Mouse (Mus musculus) adrenal gland, postnatal 14 days (tissue): ENCODE results near the gene 4933415A04Rik. TPM values are rescaled to one million over a fixed set of nuclear protein-coding genes. Genes with fewer than 3 reads are reported as not detected.

Experiments
- DNase-seq: peaks from one replicate; pipeline ENCODE4 v3.0.0; 2021; ENCODE audit warnings: mixed read lengths
- total RNA-seq: library from RNA; stranded (reverse); gene quantifications from 2 replicates; pipeline ENCODE4 v1.2.3, GENCODE M21; 2021

The 4933415A04Rik gene
- total RNA-seq, 1 experiment from 2014 or later, result 1.7 TPM

- no peak for DNase-seq
Observed at GRCm38 (mm10) chr11:43575061-43575375, 11.8 kb upstream of the 4933415A04Rik start.

DNA sequence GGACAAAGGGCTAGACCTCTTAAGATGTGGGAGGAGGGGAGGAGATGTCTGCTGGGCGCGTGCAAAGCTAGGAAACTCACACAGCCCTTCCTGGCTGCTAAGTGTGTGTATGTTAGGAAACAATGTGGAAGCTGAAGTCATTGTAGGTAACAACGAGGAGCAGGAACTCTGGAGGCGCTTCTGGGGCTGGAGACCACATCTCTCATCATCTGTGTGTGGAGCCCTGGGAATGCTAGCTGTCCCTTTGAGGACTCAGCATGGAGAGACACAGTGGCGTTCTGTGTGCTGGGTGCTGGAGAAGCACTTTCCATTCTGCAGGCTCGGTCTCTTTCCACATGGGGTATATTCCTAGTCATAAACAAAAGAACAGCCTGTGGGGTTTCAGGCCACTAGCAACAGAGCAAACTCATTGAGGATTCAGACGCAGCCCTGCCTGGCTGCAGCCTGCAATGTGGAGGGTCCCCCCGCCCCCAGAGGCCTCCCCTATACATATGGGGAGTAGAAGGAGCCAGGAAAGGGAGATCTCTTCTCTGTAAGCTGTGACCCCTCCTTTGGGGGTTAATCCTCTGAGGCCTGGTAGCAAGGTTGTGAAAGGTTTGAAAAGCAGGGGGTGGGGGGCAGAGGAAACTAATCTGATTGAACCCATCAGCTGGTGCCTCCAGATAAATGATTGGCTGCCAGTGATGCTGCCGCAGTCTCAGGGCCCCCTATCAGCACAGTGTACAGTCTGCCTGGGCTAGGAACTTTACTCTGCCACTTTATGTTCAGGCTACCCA lies 11.3 kb upstream of the 4933415A04Rik start:
- DNase-seq, result no peak

- DNase-seq, result peak; percentile 18
Observed at GRCm38 (mm10) chr11:43577713-43578478, 8.9 kb upstream of the 4933415A04Rik start.

DNA sequence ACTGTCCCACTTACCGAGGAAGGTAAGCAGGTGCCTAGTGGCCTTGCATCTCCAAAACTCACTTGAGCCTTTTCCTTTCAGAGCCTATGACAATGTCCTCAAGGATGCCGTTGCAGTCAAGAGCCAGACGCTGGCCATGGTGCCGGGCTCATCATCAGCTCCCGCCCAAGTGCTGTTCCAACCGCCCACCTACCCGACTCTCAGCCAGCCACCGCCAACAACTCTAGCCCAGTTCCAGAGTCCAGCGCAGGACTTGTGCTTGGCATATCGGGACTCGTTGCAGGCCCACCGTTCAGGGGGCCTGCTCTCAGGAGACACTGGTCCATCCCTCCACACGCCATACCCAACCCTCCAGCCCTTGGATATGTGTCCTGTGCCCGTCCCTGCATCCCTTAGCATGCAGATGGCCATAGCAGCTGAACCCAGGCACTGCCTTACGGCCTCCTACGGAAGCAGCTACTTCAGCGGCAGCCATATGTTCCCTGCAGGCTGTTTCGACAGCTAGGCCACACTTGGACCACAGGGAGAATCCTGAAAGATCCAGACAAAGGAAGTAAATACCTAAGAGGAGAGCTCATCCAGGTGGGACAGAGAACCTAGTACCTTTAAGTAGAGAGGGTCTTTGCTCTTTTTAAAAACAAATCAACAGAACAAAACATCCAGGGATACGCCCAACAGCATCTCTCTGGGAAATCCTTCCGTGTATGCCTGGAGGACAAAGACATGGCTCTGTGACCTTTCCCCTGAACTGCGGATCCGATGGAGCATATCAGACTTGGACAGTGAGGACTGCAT lies 1.4 kb upstream of the 4933415A04Rik start:
- no peak for DNase-seq

GRCm38 (mm10) chr11:43589530-43590072 lies 2.8 kb downstream of the 4933415A04Rik start:
- DNase-seq, result no peak

GRCm38 (mm10) chr11:43601440-43601839 lies 14.6 kb downstream of the 4933415A04Rik start, which contains the start of gene Fabp6:
Fabp6 (minus strand) TSS chr11:43601540.
- no peak for DNase-seq

DNA sequence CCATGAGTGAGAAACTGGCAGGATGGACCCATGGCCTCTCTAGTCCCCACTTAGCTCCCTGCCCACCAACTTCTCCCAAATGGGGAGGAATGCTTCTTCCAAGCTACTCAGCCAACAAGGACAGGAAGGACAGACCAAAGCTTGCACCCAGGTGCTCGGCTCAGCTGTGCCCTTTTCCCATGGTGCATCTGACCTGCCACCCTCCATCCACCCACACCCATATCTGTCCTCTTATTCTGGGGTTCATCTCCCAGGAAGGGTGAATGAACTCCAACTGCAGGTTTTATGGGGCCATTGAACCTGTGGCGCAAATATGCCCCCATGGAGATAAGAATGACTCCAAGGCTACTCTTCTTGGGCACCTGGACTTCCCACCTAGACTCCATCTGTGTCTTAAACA lies 17.4 kb downstream of the 4933415A04Rik start:
- no peak for DNase-seq

GRCm38 (mm10) chr11:43604891-43605290 lies 18.1 kb downstream of the 4933415A04Rik start:
- no peak for DNase-seq

GRCm38 (mm10) chr11:43605859-43606258 lies 19.0 kb downstream of the 4933415A04Rik start:
- no peak for DNase-seq

GRCm38 (mm10) chr11:43608440-43608839 lies 21.6 kb downstream of the 4933415A04Rik start:
- DNase-seq, result no peak

GRCm38 (mm10) chr11:43610006-43610661 lies 23.3 kb downstream of the 4933415A04Rik start:
- peak; percentile 33 for DNase-seq

- DNase-seq, result no peak
Observed at GRCm38 (mm10) chr11:43610662-43611033, 23.8 kb downstream of the 4933415A04Rik start.

- peak; percentile 90 for DNase-seq
Observed at GRCm38 (mm10) chr11:43612834-43613488, 26.1 kb downstream of the 4933415A04Rik start.

- DNase-seq, result peak; percentile 19
Observed at GRCm38 (mm10) chr11:43617924-43618323, 31.1 kb downstream of the 4933415A04Rik start.

DNA sequence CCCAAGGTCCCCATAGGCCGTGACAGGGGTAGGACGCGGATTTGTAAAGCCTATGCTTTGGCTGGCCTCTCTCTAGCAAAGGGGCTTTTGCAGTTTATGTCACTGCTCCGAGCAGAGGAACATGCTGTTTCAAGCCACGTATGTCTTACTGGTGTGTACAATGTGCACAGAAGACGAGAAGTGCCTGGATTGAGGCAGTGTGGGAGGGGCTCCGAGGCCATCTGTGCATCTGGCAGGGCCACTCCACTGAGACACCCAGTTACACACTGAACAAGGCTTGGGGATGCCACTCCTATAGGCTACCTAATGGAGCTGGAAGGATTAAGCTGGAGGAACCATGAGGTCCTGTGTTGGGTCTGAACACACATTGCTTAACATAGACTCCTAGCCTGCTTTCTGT lies 31.6 kb downstream of the 4933415A04Rik start:
- DNase-seq, result no peak

DNA sequence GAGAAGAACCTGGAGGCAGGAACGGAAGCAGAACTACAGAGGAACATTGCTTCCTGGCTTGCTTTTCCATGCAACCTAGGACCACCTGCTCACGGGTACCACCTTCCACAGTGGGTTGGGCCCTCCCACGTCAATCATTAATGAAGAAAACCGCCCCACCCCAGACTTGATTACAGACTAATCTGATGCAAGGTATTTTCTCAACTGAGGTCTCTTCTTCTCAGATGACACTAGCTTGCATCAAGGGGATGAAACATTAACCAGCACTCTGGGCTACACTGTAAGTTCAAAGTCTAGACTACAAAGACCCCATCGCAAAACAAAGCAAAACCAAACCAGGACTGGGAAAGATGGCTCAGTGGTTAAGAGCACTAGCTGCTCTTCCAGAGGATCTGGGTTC lies 34.9 kb downstream of the 4933415A04Rik start:
- DNase-seq, result no peak

DNA sequence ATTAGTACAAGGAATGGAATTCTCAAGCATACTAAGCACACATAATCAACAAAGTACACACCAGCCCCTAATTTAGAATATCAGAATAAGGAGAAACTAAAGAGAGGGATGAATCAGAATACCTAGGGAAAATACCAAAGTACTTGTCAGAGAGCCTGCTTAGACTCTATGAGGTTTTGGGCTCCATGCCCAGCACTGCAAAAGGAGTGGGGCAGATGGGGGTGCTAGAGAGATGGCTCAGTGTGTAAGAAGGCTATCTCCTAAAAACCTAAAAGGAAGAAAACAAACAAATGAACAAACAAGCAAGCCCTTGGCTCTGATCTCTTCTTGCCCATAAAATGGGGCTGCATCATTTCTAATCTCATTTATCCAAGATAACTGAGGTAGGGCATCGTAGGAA lies 37.5 kb downstream of the 4933415A04Rik start:
- DNase-seq, result no peak

DNA sequence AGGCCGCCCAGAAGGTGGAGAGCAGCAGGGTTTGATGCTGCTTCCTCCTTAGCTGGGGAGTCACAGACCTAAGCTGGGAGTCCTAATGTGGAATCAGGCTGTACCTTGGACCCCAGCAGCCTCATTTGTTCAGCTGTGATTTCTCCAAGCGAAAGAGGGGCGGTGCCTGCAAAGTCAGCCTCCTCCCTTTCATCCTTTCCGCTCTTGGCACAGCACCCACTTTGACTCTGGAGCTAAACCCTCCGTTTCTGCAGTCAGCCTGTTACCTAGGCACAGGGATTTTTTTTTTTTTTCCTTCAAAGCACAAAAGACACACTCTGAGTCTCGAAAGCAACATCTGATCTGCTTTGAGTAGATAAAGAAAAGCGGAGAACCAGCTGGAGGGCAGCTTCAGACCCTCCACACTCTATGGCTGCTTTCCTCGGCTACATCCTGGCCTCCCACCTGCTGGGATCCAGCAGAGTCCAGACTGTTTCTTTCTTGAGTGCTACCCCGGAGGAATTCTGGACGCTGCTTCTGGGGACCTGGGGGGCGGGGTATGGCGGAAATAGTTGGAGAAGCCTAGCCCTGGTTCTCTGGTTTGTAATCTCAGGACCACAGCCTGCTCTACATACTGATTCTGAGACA lies 39.6 kb downstream of the 4933415A04Rik start:
- peak; percentile 83 for DNase-seq

GRCm38 (mm10) chr11:43626927-43627645 lies 40.2 kb downstream of the 4933415A04Rik start:
- DNase-seq, result no peak

DNA sequence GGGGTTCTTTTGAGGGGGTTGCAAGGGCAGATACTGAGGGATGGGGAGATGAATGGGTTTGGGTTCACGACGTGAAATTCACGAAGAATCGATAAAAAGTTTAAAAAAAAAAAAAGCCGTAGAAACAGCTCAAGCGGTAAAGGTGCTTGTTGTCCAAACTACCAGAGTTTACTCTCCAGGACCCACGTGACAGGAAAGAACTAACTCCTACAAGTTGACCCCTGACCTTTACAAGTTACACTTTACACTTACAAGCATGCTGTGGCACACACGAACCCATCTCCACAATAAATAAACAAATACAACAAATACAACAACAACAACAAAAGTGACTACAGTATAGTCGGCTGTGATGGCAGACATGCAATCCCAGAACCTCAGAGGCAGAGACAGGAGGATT lies 44.8 kb downstream of the 4933415A04Rik start:
- DNase-seq, result no peak
